Mouse (Mus musculus): ENCODE results near the gene Nprl3.

The Nprl3 gene

GRCm38 (mm10) chr11:32245614-32246013 lies 21.9 kb downstream of the Nprl3 start:
- DNase-seq (ENCODE audit: low read depth) = no peak

DNA sequence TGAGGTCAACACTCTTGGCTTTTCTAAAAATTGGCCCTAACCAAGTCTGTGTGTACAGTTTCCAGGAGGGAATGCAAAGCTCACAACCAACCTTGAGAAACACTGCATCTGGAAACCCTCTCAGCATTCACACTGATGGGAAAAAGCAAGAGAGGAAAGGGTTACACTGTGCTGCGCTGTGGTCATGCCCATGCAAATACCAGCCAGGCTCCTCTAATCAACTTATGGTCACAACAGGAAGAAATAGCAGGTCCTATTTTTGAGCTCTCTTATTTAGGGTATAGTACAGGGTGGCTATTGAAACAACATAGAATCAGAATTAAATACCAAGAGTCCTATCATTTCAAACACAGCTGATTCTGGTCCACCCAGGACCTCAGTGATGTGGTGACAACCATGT lies 22.9 kb downstream of the Nprl3 start:
- DNase-seq (ENCODE audit: low read depth) = no peak

- DNase-seq (ENCODE audit: low read depth) = no peak
Observed at GRCm38 (mm10) chr11:32244064-32244463, 23.4 kb downstream of the Nprl3 start.

GRCm38 (mm10) chr11:32243205-32243955 lies 24.1 kb downstream of the Nprl3 start:
- DNase-seq (ENCODE audit: low read depth) = no peak

- no peak for DNase-seq (ENCODE audit: low read depth)
Observed at GRCm38 (mm10) chr11:32242209-32242608, 25.3 kb downstream of the Nprl3 start.

GRCm38 (mm10) chr11:32241391-32241790 lies 26.1 kb downstream of the Nprl3 start:
- DNase-seq (ENCODE audit: low read depth) = no peak

DNA sequence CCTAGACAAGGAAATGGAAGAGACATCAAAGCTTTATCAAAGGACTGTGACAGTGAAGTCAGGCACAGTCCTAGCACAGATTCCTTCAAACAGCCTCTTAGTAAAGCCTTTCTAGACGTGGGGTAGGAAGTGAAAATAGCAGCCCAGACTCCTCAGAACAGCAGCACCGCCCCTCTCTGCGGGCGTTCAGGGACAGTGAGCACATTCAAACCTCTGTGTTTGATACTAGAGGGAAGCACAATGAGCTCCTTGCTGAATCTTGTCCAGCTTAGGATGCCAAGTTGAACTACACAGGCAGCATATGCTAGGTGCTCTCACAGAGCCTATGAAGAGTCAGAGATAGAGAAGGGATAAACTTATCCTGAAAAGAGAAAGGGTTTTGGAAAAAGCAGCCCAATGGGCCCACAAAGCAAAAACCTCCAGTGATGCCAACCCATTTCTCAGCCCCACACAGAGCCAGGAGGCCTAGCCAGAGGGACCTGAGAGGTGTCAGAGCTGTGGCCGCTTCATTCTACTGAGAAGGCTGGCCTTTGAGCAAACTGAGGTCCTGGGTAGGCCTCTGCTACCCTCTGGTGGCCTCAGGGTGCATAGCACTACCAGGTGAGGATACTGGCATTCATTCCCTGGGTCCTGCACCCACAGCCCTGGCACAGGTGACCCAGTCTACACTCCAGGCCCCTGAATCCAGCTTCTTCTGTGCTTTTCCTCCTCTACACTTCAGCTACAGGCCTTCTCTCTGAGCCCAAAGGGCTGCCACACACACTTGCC lies 29.2 kb downstream of the Nprl3 start:
- DNase-seq (ENCODE audit: low read depth) = peak; percentile 84

GRCm38 (mm10) chr11:32237411-32237795 lies 30.1 kb downstream of the Nprl3 start:
- no peak for DNase-seq (ENCODE audit: low read depth)

GRCm38 (mm10) chr11:32236712-32237410 lies 30.6 kb downstream of the Nprl3 start:
- peak; percentile 61 for DNase-seq (ENCODE audit: low read depth)

DNA sequence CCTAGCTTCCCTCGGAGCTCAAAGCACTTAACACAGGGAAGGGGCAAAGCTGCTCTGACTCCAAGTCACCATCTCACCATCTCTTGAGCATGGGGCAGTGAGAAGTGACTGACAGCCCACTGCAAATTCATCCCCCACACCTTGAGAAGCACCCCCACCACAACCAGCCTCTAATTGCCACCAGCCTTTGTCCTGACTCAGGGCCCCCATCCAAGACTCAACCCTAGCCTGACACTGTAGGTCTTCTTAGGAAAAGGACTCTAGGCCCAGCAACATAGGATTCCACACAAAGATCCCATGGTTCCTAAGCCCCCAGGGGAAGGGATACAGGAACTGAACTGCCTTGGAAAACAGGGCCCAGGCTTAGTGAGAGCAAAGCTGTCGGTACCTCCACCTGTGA lies 31.4 kb downstream of the Nprl3 start:
- no peak for DNase-seq (ENCODE audit: low read depth)

GRCm38 (mm10) chr11:32235646-32236045 lies 31.9 kb downstream of the Nprl3 start:
- DNase-seq (ENCODE audit: low read depth) = no peak

GRCm38 (mm10) chr11:32234816-32235485 lies 32.6 kb downstream of the Nprl3 start:
- no peak for DNase-seq (ENCODE audit: low read depth)

GRCm38 (mm10) chr11:32233895-32234294 lies 33.6 kb downstream of the Nprl3 start:
- no peak for DNase-seq (ENCODE audit: low read depth)

DNA sequence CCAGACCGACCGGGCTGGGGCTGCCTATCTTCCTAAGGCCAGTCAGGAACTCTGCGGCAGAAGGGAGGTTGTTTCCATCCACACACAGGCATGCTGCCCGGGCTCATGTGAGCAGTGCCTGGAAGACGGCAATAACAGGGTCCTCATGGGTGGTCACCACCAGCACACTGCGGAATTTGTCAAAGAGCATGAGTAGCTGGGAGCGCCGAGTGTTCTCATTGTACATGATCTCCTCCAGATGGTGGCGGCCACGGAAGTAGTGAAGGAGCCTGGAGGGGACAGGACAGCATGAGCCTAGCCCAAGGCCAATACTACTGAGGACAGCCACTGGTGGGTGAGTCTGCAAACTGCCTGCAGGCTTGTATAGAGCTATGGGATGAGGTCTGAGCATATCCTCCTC lies 34.7 kb downstream of the Nprl3 start:
- no peak for DNase-seq (ENCODE audit: low read depth)

GRCm38 (mm10) chr11:32231125-32231524 lies 36.4 kb downstream of the Nprl3 start:
- no peak for DNase-seq (ENCODE audit: low read depth)

GRCm38 (mm10) chr11:32230220-32230619 lies 37.3 kb downstream of the Nprl3 start:
- no peak for DNase-seq (ENCODE audit: low read depth)

- no peak for DNase-seq (ENCODE audit: low read depth)
Observed at GRCm38 (mm10) chr11:32228292-32228845, 39.1 kb downstream of the Nprl3 start.

DNA sequence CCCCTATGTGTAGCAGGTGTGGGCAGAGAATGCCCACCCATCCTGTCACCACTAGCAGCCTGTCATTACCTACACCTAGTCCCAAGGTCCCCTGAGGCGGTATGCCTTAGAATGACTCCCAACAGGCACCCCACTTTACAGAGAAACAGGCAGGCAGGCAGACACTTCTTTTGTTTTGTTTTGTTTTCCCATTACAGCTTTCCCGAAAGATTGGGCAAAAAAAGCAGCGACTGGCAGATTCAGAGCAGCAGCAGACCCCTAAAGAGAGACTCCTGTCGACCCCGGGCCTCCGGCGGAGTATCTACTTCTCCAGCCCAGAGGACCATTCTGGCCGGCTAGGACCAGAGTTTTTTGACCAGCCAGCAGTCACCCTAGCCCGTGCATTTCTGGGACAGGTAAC lies 40.0 kb downstream of the Nprl3 start:
- no peak for DNase-seq (ENCODE audit: low read depth)

- no peak for DNase-seq (ENCODE audit: low read depth)
Observed at GRCm38 (mm10) chr11:32227041-32227440, 40.5 kb downstream of the Nprl3 start.

DNA sequence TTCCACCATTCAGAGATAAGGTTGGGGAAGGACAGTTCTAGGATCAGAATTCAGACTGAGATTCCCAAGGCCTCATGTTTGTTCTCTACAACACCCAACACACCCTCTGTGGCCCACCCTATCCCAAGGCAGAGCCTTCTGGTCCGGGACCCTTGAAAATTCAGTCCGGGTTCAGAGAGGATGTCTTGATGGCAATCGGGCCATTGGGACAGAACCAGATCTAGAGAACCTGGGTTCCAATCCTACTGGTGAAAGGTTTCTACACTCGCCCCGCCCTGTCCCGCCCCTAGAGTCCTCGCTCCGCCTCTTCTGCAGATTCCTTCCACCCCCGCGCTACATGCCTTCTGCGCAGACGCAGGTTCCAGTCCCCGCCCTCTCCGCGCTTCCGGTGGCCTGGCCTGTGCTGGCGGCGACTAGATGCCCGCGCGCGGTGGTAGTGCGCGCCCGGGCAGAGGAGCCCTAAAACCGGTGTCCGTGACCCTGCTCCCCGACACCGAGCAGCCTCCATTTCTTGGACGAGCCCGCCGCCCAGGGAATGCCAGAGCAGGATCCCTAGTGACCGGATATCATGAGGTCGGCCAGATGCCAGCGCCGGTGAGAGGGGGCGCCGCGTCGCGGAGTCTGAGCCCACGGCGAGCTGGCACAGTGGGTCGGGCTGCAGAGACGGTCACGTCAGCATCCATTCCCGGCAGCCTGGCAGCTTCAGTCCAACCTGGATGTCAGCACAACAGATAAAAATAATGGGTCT lies 41.2 kb downstream of the Nprl3 start, which contains the start of gene Mpg:
Gene Mpg (plus strand): TSS at position 382 of the 748 bp plus-strand sequence.
- peak; percentile 94 for DNase-seq (ENCODE audit: low read depth)

All from induced T-regulatory cell, adult 2 months (primary cell).